Mouse (Mus musculus): ENCODE data around the gene Dpy30. TPM values are rescaled to one million over a fixed set of nuclear protein-coding genes. Genes with fewer than 3 reads are reported as not detected.

Dpy30 gene
- 376 TPM for polyA plus RNA-seq (2014; fragmentation: Illumina TruSeq; extraction: RNeasy Lipid Tissue Mini Kit (QIAGEN cat#74804); ENCODE audit: low read depth, low replicate concordance)

DNA sequence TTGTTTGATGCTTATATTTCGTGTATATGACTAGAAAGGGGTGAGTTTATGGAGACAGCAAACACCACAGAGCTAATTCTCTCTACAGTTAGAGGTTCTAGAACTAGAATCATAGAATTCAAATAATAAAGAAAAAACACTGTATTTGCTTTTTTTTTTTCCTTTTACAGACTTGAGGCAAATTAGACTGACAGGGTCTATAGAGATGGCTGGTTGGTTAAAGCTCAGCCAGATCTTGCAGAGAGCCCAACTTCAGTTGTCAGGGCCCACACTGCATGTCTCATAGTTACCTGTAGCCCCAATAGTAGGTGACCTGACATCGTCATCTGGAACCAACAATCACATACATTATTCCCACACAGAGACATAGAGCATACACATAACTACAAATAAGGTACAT is at the start of gene Dpy30:
Gene Dpy30, minus strand, starts transcription at position 101 of the 400 bp plus-strand sequence.

GRCm38 (mm10) chr17:74338937-74339804 is 15.4 kb upstream of the Dpy30 start, which contains the start of gene Spast:
Gene Spast (plus strand): TSS chr17:74338987.

DNA sequence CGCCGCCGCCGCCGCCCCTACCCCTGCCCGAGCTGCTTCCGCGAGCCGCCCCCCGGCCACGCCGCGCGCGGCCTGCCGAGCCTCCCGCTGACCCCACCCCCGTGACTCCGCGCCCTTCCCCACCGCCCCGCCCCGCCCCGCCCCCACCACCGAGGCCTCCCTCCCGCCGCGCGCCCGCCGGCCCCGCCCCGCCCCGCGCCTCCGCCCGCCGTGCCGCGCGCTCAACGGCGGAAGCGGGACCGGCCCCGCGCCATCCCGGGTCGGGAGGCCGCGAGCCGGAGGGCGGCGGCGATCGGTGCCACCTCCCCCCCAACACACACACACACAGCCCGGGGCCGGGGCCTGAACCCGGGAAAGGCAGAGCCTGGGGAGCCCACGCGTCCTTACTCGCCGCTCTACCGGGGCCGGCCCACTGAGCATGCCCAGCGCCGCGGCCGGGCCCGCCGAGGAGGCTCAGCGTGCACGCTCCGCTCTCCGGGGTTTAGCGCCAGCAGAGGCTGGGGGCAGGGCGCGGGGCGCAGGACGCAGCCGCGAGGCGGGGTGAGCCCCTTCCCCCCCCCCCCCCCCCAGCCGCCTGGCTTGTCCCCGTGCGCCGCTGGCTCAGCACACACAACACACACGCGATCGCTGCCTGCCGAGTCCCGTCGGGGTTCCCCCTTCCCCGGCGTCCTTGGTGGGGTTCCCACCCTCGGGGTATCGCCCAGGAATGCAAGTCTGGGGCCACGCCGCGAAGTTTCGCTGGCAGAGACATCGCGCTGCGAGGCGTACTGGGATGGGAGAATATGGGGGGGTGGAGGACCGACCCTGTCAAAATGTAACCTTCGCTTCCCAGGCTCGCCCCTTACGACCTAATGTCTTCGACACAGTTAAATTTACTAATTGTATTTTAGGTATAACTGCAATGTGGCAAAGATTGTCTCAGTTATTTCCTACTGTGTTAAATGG is 28.4 kb downstream of the Dpy30 start, which contains the start of gene Memo1:
Gene Memo1, minus strand, starts transcription at position 496 of the 945 bp plus-strand sequence.

Other genes starting within 250 kb of the Dpy30 start
- gene Memo1, start 28.4 kb downstream of the Dpy30 start, polyA plus RNA-seq (2014; fragmentation: Illumina TruSeq; extraction: RNeasy Lipid Tissue Mini Kit (QIAGEN cat#74804); ENCODE audit: low read depth, low replicate concordance): 251 TPM
- gene Spast, start 15.0 kb upstream of the Dpy30 start, polyA plus RNA-seq (2014; fragmentation: Illumina TruSeq; extraction: RNeasy Lipid Tissue Mini Kit (QIAGEN cat#74804); ENCODE audit: low read depth, low replicate concordance): 98.1 TPM
- 10.7 TPM for gene Slc30a6, start 71.7 kb upstream of the Dpy30 start, polyA plus RNA-seq (2014; fragmentation: Illumina TruSeq; extraction: RNeasy Lipid Tissue Mini Kit (QIAGEN cat#74804); ENCODE audit: low read depth, low replicate concordance)
- 2.6 TPM for gene Nlrc4, start 135.2 kb upstream of the Dpy30 start, polyA plus RNA-seq (2014; fragmentation: Illumina TruSeq; extraction: RNeasy Lipid Tissue Mini Kit (QIAGEN cat#74804); ENCODE audit: low read depth, low replicate concordance)
- gene Yipf4, start 165.5 kb upstream of the Dpy30 start, polyA plus RNA-seq (2014; fragmentation: Illumina TruSeq; extraction: RNeasy Lipid Tissue Mini Kit (QIAGEN cat#74804); ENCODE audit: low read depth, low replicate concordance): 132 TPM
- 44.1 TPM for gene Birc6, start 204.4 kb upstream of the Dpy30 start, polyA plus RNA-seq (2014; fragmentation: Illumina TruSeq; extraction: RNeasy Lipid Tissue Mini Kit (QIAGEN cat#74804); ENCODE audit: low read depth, low replicate concordance)

Data from testis, adult 10 weeks (tissue).